ENCODE assay signal across 8 mouse cellular contexts in the genomic region with DNA sequence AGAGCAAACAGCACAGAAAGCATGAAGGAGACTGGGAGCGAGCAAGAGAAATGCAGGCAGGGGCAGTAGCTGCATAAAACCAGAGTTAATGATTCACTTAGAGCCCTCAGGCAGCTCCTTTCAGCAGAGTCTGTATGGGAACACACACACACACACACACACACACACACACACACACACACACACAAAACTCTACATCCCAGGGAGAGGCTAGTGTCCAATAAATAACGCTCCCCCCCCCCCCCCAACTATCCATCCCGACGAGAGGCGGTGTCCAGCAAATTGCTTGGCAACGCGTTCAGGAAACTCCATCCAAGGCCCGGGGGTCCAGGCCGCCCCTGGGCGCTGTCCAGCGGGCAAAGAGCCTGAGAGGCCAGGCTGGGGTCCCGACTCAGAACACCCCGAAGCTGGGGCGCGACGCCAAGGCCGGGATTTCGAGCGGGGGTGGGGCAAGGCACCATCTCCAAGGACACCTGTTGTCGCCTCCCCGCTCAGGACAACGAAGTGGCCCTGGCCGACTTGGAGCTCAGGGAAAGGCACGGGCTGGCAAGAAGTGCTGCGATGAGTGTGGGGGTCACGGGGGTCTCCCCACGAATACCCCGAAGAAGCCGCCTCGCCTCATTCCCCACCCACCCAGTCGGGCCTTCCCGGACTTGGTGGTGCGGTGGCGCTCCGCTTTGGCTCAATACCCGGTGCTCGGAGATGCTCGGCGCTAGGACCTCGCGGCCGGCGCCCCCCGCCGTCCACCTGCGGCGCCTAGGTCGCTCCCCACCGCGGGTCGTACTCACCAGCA. TPM values are rescaled to one million over a fixed set of nuclear protein-coding genes. Genes with fewer than 3 reads are reported as not detected.
DNase-seq lines count a peak whose midpoint lies in the region; ATAC-seq and TF ChIP-seq lines count a peak whose summit lies in the region.

No protein-coding gene starts in this region.

- peak overlapping the region; percentile 74 for H3K4me3 ChIP-seq in intestine, embryonic 16.5 days (ENCODE audit: low read length)
- H3K4me3 ChIP-seq in midbrain, postnatal 0 days (ENCODE audit: low read depth, low read length), result peak overlapping the region; percentile 81

- no peaks in the 10 kb centered on the region for H3K9me3 ChIP-seq in intestine, embryonic 16.5 days (ENCODE audit: control insufficient read depth, low read length)
- no peaks in the 10 kb centered on the region for H3K9me3 ChIP-seq in midbrain, postnatal 0 days (ENCODE audit: low read length)

- peak overlapping the region; percentile 73 for H3K9ac ChIP-seq in intestine, embryonic 16.5 days (ENCODE audit: low read depth, low read length)
- H3K9ac ChIP-seq in midbrain, postnatal 0 days (replicated peaks; ENCODE audit: low read length, poor library complexity, severe bottlenecking), result peak overlapping the region; percentile 61

- peak; percentile 32 to 33 for DNase-seq in thymus, adult 18-20 months
- no peak for DNase-seq in thymus, postnatal 14 days
- DNase-seq in embryo, embryonic 10.5 days (ENCODE audit: low spot score), result peak; percentile 57
- peak; percentile 55 to 71 for DNase-seq in gastrocnemius, postnatal 4 days (ENCODE audit: low spot score in 2 of 2)
- peak; percentile 58 for DNase-seq in liver
- peak; percentile 74 for DNase-seq in midbrain, postnatal 0 days (ENCODE audit: low spot score)
- peak; percentile 46 for DNase-seq in urinary bladder, postnatal 14 days (ENCODE audit: low spot score)

- under 1% methylated on average over 51 of the region's 51 CpGs for WGBS in intestine, embryonic 16.5 days
- WGBS in midbrain, postnatal 0 days, result under 1% methylated on average over 46 of the region's 51 CpGs

- TF ChIP-seq CTCF in midbrain, postnatal 0 days (IDR thresholded peaks at IDR 0.05), result no peak

- peak overlapping the region; percentile 89 for H3K4me2 ChIP-seq in intestine, embryonic 16.5 days (ENCODE audit: low read depth, low read length)
- peak overlapping the region; percentile 97 for H3K4me2 ChIP-seq in midbrain, postnatal 0 days (ENCODE audit: low read depth, low read length, poor library complexity, severe bottlenecking)

- H3K27ac ChIP-seq in intestine, embryonic 16.5 days (ENCODE audit: low read length), result no peak overlapping the region
- H3K27ac ChIP-seq in midbrain, postnatal 0 days (ENCODE audit: low read depth, low read length), result peak overlapping the region; percentile 39; the same call in 1 of the 2 replicates

- peaks cover 3% of the 10 kb centered on the region; the same call in 1 of the 2 replicates for H3K4me1 ChIP-seq in intestine, embryonic 16.5 days (ENCODE audit: control insufficient read depth, insufficient read depth, low read length)
- H3K4me1 ChIP-seq in midbrain, postnatal 0 days (ENCODE audit: insufficient read depth, low read length), result no peaks in the 10 kb centered on the region

- H3K36me3 ChIP-seq in intestine, embryonic 16.5 days (ENCODE audit: control insufficient read depth, insufficient read depth, low read length), result no peaks in the 10 kb centered on the region
- H3K36me3 ChIP-seq in midbrain, postnatal 0 days (ENCODE audit: insufficient read depth, low read length), result no peaks in the 10 kb centered on the region

- peak; percentile 87 for ATAC-seq in intestine, embryonic 16.5 days
- peak; percentile 85 for ATAC-seq in midbrain, postnatal 0 days (ENCODE audit: low FRiP score)

- no peaks in the 10 kb centered on the region for H3K27me3 ChIP-seq in intestine, embryonic 16.5 days (replicated peaks; ENCODE audit: control insufficient read depth, insufficient read depth, low read length)
- H3K27me3 ChIP-seq in midbrain, postnatal 0 days (ENCODE audit: insufficient read depth, low read length), result 0 out of 2 replicates have a peak, but pooled peaks cover 3% of the 10 kb centered on the region

RNA-seq across cellular contexts. Expression of gene Ston2, which starts 9.8 kb away (rescaled TPM):
- 10 to 100 TPM; 56.7 to 69.9 TPM for total RNA-seq in gastrocnemius, postnatal 4 days (2021)
- 4.9 and 5.2 TPM in 2 replicates for polyA plus RNA-seq in intestine, embryonic 16.5 days (2015; fragmentation: Nextera tagmentation; extraction: Ambion mirVana)
- total RNA-seq in midbrain, postnatal 0 days (2014; rRNA removed), result 9.4 and 16.8 TPM in 2 replicates
- polyA plus RNA-seq in midbrain, postnatal 0 days (2015; fragmentation: Nextera tagmentation; extraction: Ambion mirVana), result 5.6 and 7.4 TPM in 2 replicates
